21 mouse cellular contexts compared by ENCODE assay signal in genomic region chr2:153309106-153309505, GRCm38 (mm10).
"Had no signal": no experiment of that assay in that cellular context is flagged by ENCODE, and none has a peak within 500 bp of the region (broad histone marks: within the 10 kb centered on the region; RNA-seq: fewer than 3 reads in every experiment).

No protein-coding gene starts in this region.

- H3K4me3 ChIP-seq: limb, embryonic 13.5 days; liver, embryonic 12.5 days; liver, embryonic 15.5 days; lung, embryonic 15.5 days; megakaryocyte, embryonic 14.5 days; neural tube, embryonic 12.5 days; neural tube, embryonic 15.5 days had no signal

- H3K27ac ChIP-seq: kidney, postnatal 0 days; limb, embryonic 13.5 days; liver, embryonic 12.5 days; liver, embryonic 15.5 days; lung, embryonic 15.5 days; neural tube, embryonic 12.5 days; neural tube, embryonic 15.5 days had no signal

- H3K4me2 ChIP-seq: limb, embryonic 13.5 days; liver, embryonic 12.5 days; liver, embryonic 15.5 days; lung, embryonic 15.5 days; midbrain, embryonic 11.5 days; neural tube, embryonic 12.5 days; neural tube, embryonic 15.5 days had no signal

- H3K9me3 ChIP-seq: limb, embryonic 13.5 days; liver, embryonic 12.5 days; liver, embryonic 15.5 days; lung, embryonic 15.5 days; megakaryocyte, embryonic 14.5 days; neural tube, embryonic 12.5 days; neural tube, embryonic 15.5 days had no signal

- H3K4me1 ChIP-seq: lung, embryonic 15.5 days; neural tube, embryonic 12.5 days had no signal

- H3K9ac ChIP-seq: limb, embryonic 13.5 days; liver, embryonic 12.5 days; liver, embryonic 15.5 days; lung, embryonic 15.5 days; neural tube, embryonic 12.5 days; neural tube, embryonic 15.5 days had no signal

- H3K36me3 ChIP-seq: liver, embryonic 12.5 days; liver, embryonic 15.5 days; neural tube, embryonic 12.5 days had no signal

- DNase-seq: kidney, adult 2 months; kidney, postnatal 25 days; liver; lung, adult 18-20 months; lung, postnatal 10 days; lung, postnatal 36 days; midbrain, embryonic 14.5 days; right cerebral cortex, adult 18-20 months; right cerebral cortex, postnatal 14 days; right cerebral cortex, postnatal 4 days; thymus, adult 18-20 months; thymus, postnatal 36 days had no signal

- H3K27me3 ChIP-seq: limb, embryonic 13.5 days; liver, embryonic 12.5 days; liver, embryonic 15.5 days; lung, embryonic 15.5 days; megakaryocyte, embryonic 14.5 days; neural tube, embryonic 12.5 days; neural tube, embryonic 15.5 days had no signal

- ATAC-seq: liver, embryonic 12.5 days had no signal
